Mouse (Mus musculus) embryonic facial prominence, embryonic 12.5 days (tissue): ENCODE measurements around the gene Pts. TPM values are rescaled to one million over a fixed set of nuclear protein-coding genes. Genes with fewer than 3 reads are reported as not detected.

ENCODE experiments used
- ATAC-seq: fragments of 200-750 bp; cut with Nextera tagmentation; 2 replicates; pipeline ENCODE4 v1.8.0; 2017; ENCODE audit not compliant: insufficient number of reproducible peaks, insufficient read depth, low FRiP score, low TSS enrichment
- H3K27ac ChIP-seq: fragments of 300-500 bp; sonication (generic); 2 replicates; pipeline ENCODE4 v1.5.1; 2016; ENCODE audit warnings: mild to moderate bottlenecking
- H3K27me3 ChIP-seq: fragments of 300-500 bp; sonication (generic); 2 replicates; pipeline ENCODE4 v1.6.1; 2016; ENCODE audit warnings: mild to moderate bottlenecking, moderate library complexity
- H3K36me3 ChIP-seq: fragments of 300-500 bp; sonication (generic); 2 replicates; pipeline ENCODE4 v1.6.1; 2016; ENCODE audit warnings: mild to moderate bottlenecking
- H3K4me1 ChIP-seq: fragments of 300-500 bp; sonication (generic); 2 replicates; pipeline ENCODE4 v1.6.1; 2016
- H3K4me2 ChIP-seq: fragments of 300-500 bp; sonication (generic); replicated peaks from 2 replicates; pipeline ENCODE4 v1.6.1; 2016; ENCODE audit warnings: mild to moderate bottlenecking, moderate library complexity
- H3K4me3 ChIP-seq: fragments of 300-500 bp; sonication (generic); 2 replicates; pipeline ENCODE4 v1.5.1; 2016; ENCODE audit warnings: mild to moderate bottlenecking
- H3K9ac ChIP-seq: fragments of 300-500 bp; sonication (generic); 2 replicates; pipeline ENCODE4 v1.6.1; 2016; ENCODE audit warnings: mild to moderate bottlenecking, moderate library complexity
- H3K9me3 ChIP-seq: fragments of 300-500 bp; sonication (generic); 2 replicates; pipeline ENCODE4 v1.6.1; 2016; ENCODE audit warnings: mild to moderate bottlenecking, moderate library complexity
- WGBS: fragments of 180-500 bp; shearing (Covaris S2); methylation state at CpG from one replicate; pipeline ENCODE4 v1.1.7; 2016; 5-methylcytosine and 5-hydroxymethylcytosine counted together
- polyA plus RNA-seq: library from polyadenylated mRNA; unstranded; fragments of >200 nt; fragmentation: Nextera tagmentation; extraction: Ambion mirVana; gene quantifications from 2 replicates; pipeline ENCODE4 v1.2.1, GENCODE M21; 2016

Pts gene
- 71.9 and 73.6 TPM in 2 replicates for polyA plus RNA-seq

- peak; percentile 93 for ATAC-seq
- WGBS = under 1% methylated on average over 54 of the region's 54 CpGs
- H3K4me1 ChIP-seq = peaks cover 4% of the 10 kb centered on the region
- no peaks in the 10 kb centered on the region for H3K36me3 ChIP-seq
- H3K9me3 ChIP-seq = no peaks in the 10 kb centered on the region
- H3K4me2 ChIP-seq = peak within 1 kb of the TSS; percentile 61
- H3K9ac ChIP-seq = peak within 1 kb of the TSS; percentile 46
- H3K27ac ChIP-seq = no peak within 1 kb of the TSS
- no peaks in the 10 kb centered on the region for H3K27me3 ChIP-seq
- H3K4me3 ChIP-seq = peak within 1 kb of the TSS; percentile 73
Observed at GRCm38 (mm10) chr9:50528293-50528892, at the start of gene Pts. Gene Pts (minus strand): TSS chr9:50528724.

DNA sequence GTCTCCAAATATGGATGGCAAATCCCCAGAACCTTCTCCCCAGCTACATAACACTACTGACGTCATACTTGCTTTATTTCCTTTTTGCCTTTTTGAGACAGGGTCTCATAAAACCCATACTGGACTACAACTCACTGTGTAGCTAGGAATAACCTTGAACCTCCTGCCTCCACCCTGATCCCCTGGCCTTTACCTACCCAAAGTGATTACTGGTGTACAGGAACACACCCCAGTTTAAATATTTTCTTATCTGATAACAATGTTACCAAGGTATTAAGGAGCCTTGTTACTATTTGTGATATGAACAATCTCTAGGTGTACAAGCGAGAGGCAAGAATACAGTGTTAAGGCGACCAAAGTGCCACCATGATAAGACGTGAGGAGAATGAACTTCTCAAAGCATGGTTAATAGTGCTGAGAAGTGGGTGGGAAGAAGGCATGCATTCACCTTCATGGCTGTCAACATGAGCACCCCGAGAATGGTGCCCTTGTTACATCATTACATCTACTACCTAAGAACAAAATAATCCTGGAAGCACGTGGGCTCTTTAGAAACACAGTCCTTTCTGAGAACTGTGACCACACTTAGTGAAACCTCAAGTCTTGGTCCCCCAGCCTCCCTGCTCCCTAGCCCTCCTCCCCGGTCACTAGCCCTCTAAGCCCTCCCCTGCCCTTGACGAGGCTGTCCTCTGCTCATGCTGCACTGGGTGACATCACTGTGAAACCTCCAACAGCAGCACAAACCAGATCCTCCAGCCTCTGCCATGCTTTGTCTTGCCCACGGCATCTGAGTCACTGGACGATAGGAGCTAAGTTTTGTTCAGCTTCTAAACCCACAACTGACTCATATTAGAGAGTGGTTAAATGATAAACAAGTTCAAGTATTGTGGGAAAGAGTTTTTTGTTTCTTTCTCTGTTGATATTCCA lies 41.3 kb upstream of the Pts start:
- H3K4me3 ChIP-seq = no peak overlapping the region
- no peaks in the 10 kb centered on the region for H3K9me3 ChIP-seq
- no peak overlapping the region for H3K4me2 ChIP-seq
- no peak for ATAC-seq
- H3K4me1 ChIP-seq = no peaks in the 10 kb centered on the region
- H3K9ac ChIP-seq = no peak overlapping the region
- H3K27me3 ChIP-seq = no peaks in the 10 kb centered on the region
- H3K36me3 ChIP-seq = no peaks in the 10 kb centered on the region
- 75% methylated on average over 10 of the region's 10 CpGs for WGBS
- no peak overlapping the region for H3K27ac ChIP-seq

DNA sequence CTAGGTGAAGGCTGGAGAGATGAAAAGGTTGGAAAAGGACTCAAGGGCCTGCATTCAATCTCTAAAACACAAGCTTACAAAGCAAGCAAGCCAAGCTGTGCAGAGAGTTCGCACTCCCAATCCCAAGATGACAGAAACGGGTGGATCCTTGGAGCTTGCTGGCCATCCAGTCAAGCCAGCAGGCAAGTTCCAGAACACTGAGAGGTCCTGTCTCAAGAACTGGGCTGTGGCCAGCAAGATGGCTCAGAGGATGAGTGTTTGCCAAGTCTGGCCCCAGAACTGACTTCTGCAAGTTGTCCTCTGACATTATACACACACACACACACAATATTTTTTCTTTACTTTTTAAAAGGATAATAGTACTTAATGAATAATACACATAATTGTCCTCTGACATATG lies 39.4 kb upstream of the Pts start:
- H3K9ac ChIP-seq = no peak overlapping the region
- ATAC-seq = no peak
- H3K4me1 ChIP-seq = no peaks in the 10 kb centered on the region
- H3K9me3 ChIP-seq = no peaks in the 10 kb centered on the region
- no peak overlapping the region for H3K27ac ChIP-seq
- no peaks in the 10 kb centered on the region for H3K36me3 ChIP-seq
- no peaks in the 10 kb centered on the region for H3K27me3 ChIP-seq
- 76% methylated on average over 2 of the region's 2 CpGs for WGBS
- no peak overlapping the region for H3K4me3 ChIP-seq
- no peak overlapping the region for H3K4me2 ChIP-seq

- H3K4me3 ChIP-seq = no peak overlapping the region
- ATAC-seq = no peak
- H3K4me2 ChIP-seq = no peak overlapping the region
- H3K27ac ChIP-seq = no peak overlapping the region
- H3K9ac ChIP-seq = no peak overlapping the region
- H3K4me1 ChIP-seq = no peaks in the 10 kb centered on the region
- no peaks in the 10 kb centered on the region for H3K9me3 ChIP-seq
- no peaks in the 10 kb centered on the region for H3K36me3 ChIP-seq
- WGBS = 85% methylated on average over 4 of the region's 4 CpGs
- H3K27me3 ChIP-seq = no peaks in the 10 kb centered on the region
Observed at GRCm38 (mm10) chr9:50567372-50567771, 38.8 kb upstream of the Pts start.

- 80% methylated on average over 4 of the region's 4 CpGs for WGBS
- ATAC-seq = no peak
- Histone ChIP-seq H3K4me2 (no peak overlapping the region), H3K27me3 (no peaks in the 10 kb centered on the region), H3K9me3 (0 out of 2 replicates have a peak, but pooled peaks cover 3% of the 10 kb centered on the region), H3K27ac (no peak overlapping the region), H3K36me3 (no peaks in the 10 kb centered on the region), H3K4me1 (no peaks in the 10 kb centered on the region), H3K4me3 (no peak overlapping the region), H3K9ac (no peak overlapping the region)
Observed at GRCm38 (mm10) chr9:50565940-50566339, 37.4 kb upstream of the Pts start.

- Histone ChIP-seq H3K27me3 (no peaks in the 10 kb centered on the region), H3K27ac (no peak overlapping the region), H3K4me1 (no peaks in the 10 kb centered on the region), H3K4me2 (no peak overlapping the region), H3K4me3 (no peak overlapping the region), H3K36me3 (no peaks in the 10 kb centered on the region), H3K9me3 (0 out of 2 replicates have a peak, but pooled peaks cover 5% of the 10 kb centered on the region), H3K9ac (no peak overlapping the region)
- no peak for ATAC-seq
- WGBS = 79% methylated on average over 7 of the region's 7 CpGs
Observed at GRCm38 (mm10) chr9:50565173-50565572, 36.6 kb upstream of the Pts start.

- H3K9me3 ChIP-seq = 0 out of 2 replicates have a peak, but pooled peaks cover 5% of the 10 kb centered on the region
- H3K4me2 ChIP-seq = no peak overlapping the region
- H3K4me1 ChIP-seq = no peaks in the 10 kb centered on the region
- H3K9ac ChIP-seq = no peak overlapping the region
- no peak overlapping the region for H3K27ac ChIP-seq
- H3K27me3 ChIP-seq = no peaks in the 10 kb centered on the region
- no peak for ATAC-seq
- H3K36me3 ChIP-seq = no peaks in the 10 kb centered on the region
- 90% methylated on average over 2 of the region's 2 CpGs for WGBS
- H3K4me3 ChIP-seq = no peak overlapping the region
Observed at GRCm38 (mm10) chr9:50561918-50562360, 33.4 kb upstream of the Pts start.

GRCm38 (mm10) chr9:50561145-50561917 lies 32.8 kb upstream of the Pts start, which contains the start of gene Tex12:
Gene Tex12 (minus strand): TSS chr9:50561325.
- Histone ChIP-seq H3K9me3 (0 out of 2 replicates have a peak, but pooled peaks cover 5% of the 10 kb centered on the region), H3K4me1 (no peaks in the 10 kb centered on the region), H3K27me3 (no peaks in the 10 kb centered on the region), H3K4me3 (no peak within 1 kb of the TSS), H3K4me2 (no peak within 1 kb of the TSS), H3K9ac (no peak within 1 kb of the TSS), H3K27ac (no peak within 1 kb of the TSS), H3K36me3 (no peaks in the 10 kb centered on the region)
- ATAC-seq = no peak
- WGBS = 91% methylated on average over 38 of the region's 38 CpGs

- Histone ChIP-seq H3K36me3 (no peaks in the 10 kb centered on the region), H3K27ac (no peak within 1 kb of the TSS), H3K9ac (0 out of 2 replicates have a peak within 1 kb of the TSS, but pooled peaks have one; percentile 24), H3K4me2 (peak within 1 kb of the TSS; percentile 36), H3K9me3 (no peaks in the 10 kb centered on the region), H3K27me3 (no peaks in the 10 kb centered on the region), H3K4me3 (0 out of 2 replicates have a peak within 1 kb of the TSS, but pooled peaks have one; percentile 12), H3K4me1 (peaks cover 8% of the 10 kb centered on the region; the same call in 1 of the 2 replicates)
- ATAC-seq = no peak
- 13% methylated on average over 2 of the region's 2 CpGs for WGBS
Observed at GRCm38 (mm10) chr9:50555094-50555446, 26.5 kb upstream of the Pts start, which contains the start of gene Bco2. Gene Bco2 (minus strand): TSS chr9:50555181.

DNA sequence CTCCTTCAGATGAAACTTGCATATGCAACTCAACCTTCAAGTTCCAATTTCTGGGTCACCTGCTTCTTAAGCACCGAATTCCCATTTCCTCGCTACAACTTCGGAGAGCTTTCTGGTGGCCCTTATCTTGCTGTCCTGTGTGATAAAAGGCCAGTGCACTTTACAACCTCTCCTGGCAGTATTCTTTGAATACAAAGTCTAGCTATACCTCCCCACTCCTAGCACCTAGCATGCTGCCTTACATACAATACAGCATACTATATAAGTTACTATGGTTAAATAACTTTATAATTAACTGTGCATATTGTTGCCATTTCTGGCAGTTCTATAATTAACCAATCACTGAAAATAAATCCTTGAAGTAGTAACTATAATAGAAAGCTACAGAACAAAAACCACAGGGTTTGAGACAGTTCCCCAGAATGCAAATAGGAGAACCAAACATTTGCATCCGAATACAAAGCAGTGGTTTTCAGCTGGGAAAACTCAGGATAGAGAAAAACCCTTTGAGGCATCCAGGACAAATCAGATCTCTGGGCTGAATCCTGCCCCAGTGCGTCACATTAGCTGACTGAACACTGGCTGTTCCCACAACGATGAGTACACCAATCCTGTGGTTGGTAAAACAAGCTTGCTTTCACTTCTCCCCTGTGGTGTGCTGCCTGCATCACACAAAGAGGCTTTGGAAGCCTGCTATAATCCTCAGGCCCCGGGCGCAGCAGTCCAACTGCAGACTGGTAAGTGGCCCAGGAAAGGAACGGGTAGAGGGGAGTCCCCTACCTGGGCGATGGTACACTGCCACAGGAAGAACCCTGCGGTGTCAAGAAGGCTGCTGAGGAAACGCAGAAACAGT lies 25.9 kb upstream of the Pts start, which contains the start of gene Il18:
Il18 (plus strand) TSS at position 587 of the 853 bp plus-strand sequence.
- no peaks in the 10 kb centered on the region for H3K36me3 ChIP-seq
- 0 out of 2 replicates have a peak within 1 kb of the TSS, but pooled peaks have one; percentile 12 for H3K4me3 ChIP-seq
- no peaks in the 10 kb centered on the region for H3K27me3 ChIP-seq
- H3K9me3 ChIP-seq = no peaks in the 10 kb centered on the region
- no peak within 1 kb of the TSS for H3K27ac ChIP-seq
- ATAC-seq = peak; percentile 69; the same call in 1 of the 2 replicates
- WGBS = 25% methylated on average over 12 of the region's 12 CpGs
- H3K4me2 ChIP-seq = peak within 1 kb of the TSS; percentile 36
- 0 out of 2 replicates have a peak within 1 kb of the TSS, but pooled peaks have one; percentile 24 for H3K9ac ChIP-seq
- peaks cover 8% of the 10 kb centered on the region; the same call in 1 of the 2 replicates for H3K4me1 ChIP-seq
